Mouse (Mus musculus) kidney, adult 18-20 months (tissue): Measurements from ENCODE around the gene Wdr26.
A peak's percentile ranks its signal among the peaks of the same experiment; 100 is the strongest.

ENCODE experiments used
- DNase-seq: peaks from one replicate; pipeline ENCODE4 v3.0.0; 2021

Gene Wdr26

DNA sequence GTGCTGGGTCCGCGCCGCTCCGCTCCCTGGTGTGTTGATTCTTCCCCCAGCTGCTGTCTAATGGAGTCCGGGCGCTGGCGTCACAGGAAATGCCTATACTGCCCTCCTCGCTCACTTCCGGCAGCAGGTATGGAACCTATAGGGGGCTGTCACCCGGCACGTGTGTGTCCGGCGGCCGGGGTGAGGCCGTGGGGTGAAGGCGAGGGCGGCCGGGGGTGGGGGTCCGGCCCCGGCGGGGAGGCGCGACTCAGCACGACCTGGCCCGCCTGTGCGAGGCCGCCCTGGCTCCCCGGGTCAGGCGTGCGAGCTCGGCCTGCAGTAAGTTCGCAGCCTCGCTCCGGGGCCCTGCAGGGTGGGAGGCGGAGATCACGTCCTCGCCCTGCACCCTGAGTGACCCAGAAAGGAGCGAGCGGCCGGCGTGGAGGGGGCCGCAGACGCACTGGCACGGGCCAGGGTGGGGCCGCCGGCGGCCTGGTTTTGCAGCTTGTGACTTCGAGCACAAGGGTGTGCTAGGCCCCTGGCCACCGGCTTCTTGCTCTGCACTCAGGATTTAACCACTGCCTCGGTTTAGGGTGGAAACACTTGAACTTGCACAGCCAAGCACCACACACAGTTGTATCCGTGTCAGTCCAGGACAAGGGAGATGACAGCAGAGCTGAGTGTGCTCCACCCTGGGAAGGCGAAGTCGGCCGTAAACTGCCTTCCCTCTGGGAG is at the start of gene Wdr26:
Gene Wdr26 (minus strand): TSS at position 82 of the 714 bp plus-strand sequence.
- DNase-seq, result peak; percentile 85

DNA sequence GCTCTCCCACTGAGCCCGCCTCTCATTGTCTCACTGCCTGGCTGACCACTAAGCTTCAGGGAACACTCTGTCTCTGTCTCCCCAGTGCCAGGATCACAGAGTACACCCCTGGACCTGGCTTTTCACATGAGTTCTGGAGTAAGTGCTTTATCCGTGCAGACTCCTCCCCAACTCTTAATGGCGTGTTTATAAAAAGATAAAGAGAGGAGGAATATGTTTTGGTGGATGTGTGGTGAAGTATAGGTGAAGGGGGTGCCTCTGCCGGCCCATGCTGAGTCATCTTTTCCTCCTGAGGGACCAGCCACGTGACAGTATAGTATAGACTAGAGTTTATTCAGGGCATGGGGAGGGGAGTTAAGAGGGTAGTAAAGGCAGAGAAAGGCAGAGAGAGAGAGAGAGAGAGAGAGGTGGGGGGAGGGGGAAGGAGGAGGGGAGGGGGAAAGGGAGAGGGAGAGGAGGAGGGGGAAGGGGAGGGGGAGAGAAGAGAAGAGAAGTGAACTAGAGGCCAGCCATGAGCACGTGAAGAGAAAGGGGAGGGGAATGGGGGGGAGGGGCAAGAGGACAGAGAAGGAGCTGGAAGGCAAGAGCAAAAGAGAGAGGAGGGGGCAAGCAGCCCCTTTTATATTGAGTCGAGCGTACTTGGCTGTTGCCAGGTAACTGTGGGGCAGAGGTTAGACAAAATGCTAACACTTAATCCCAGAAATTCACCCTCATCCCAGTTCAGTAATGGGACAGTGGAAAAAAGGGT is 49.3 kb upstream of the Wdr26 start:
- no peak for DNase-seq

DNA sequence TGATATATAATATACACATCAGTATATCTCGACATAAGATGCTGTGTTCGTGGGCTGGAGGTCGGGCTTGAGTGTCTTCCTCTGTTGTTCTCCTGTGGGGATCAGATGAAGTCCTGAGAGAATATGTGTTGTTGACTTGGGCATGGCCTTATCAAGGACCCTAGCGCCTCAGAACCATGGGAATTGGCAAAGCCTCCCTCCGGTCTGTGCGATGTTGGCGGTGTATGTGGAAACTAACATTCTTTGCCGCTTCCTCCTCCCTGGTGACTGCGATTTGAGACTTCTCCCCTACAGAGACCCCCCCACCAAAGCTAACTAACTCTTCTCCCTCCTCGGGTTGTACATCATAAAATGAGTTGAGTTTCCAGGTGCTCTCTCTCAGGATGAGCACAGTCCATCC is 48.6 kb upstream of the Wdr26 start:
- no peak for DNase-seq

DNA sequence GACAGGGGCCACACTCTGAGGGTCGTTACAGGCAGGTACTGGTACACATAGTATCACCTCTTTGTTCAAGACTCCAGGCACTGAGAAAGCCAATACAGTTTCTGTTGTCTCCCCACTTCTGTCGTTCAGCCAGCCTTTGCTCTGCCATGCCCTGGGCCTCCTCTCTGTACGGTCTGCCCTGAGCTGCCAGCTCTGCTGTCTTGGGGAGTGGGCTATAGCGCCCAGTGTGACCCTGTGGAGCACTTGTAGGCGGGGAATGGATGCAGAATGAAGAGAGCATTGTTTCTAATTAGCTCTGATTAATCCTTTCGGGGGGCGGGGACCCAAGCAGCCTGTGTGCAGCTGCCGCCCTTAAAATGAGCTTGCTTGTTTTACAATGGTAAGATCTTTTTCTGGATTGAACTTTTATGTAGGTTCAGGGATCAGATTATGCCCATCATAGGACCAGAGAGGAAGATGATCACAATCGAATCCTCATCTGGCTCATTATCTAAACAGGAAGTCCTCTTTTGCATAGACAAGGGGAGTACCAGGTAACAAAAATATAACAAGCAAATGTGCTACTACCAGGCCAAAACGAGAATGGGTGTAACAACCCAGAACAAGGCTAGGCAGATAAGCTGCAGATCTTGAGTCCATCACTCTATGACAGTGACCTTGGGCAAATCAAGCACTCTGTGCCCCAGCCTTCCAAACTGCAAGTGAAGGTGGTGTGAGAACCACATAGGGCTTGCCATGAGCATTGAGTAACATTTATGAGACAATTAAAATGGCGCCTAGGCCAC is 48.0 kb upstream of the Wdr26 start:
- DNase-seq, result no peak

DNA sequence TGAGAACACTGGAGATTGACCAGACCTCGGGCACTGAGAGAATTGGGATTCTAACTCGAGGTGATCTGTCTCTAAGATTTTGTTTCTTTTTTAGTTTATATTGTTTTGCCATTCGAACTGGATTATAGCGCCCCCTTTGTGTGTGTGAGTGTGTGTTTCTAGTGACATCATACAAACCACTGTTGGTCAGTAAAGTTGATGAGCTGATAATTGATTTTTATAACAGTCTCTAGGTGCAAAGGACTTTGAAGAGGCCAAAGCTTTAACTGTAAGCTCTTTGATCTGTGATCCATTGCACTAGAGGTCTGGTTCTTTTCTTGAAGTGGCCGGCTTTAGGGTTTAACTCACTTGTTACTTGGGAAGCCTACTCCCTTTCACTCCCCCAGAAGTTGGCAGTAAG is 47.3 kb upstream of the Wdr26 start:
- DNase-seq, result no peak

DNA sequence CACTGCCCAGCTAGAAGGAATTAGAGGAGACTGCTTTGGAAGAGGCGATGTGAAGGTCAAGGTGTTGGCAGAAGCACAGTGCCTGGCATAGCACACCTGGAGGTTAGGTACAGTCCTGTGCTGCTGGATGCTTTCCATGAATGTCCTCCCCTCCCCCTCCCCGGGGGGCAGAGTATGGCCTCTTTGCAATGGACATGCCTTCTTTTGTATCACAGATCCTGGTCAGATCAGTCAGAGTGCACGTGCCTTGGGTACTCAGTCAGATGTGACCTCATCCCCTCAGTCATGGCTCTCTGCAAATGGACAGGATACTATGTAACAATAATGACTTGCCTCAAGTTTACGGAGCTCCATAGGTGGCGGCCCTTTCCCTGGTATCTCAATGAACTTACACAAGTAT is 46.8 kb upstream of the Wdr26 start:
- no peak for DNase-seq

DNA sequence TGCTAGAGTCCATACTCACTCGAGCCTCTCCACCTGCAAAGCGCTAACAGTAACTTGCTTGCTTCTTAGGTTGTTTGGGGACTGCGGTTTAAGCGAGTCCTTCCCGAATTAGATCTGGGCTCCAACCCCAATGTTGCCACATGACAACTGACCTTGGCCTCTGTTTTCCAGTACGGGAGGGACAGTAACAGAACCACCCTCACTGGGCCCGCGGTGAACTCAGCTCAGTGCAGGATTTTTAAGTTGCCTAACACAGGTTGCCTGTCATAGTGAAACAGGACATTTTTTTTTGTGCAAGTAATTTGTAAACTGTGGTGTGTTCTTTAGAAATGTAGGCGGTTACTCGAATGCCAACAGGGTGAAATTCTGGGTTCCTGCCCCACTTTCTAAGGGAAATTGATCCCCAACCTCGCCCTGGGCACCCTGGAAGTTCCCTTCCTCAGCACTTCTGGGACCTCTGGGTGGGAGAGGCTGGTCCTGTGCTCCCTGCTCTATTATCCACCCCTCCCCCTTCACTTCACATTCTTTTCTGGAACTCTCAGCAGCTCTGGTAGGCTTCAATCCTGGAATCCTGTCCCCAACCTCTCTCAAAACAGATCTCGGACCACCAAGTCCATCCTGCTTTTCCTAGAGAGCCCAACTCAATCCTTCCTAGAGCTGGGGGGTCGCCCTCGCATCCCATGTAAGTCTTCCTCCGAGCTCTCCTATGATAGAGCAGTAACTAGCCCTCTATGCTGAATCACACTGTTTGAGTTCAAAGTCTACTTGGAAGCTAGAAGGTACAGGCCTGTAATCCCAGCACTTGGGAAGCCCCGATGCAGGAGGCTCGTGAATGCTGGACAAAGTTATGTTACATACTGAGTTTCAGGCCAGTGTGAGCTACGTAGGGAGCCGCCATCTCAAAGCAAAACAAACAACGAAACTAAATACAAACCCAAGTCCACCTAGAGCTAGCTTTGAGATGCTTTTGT is 46.1 kb upstream of the Wdr26 start:
- peak; percentile 56 for DNase-seq

DNA sequence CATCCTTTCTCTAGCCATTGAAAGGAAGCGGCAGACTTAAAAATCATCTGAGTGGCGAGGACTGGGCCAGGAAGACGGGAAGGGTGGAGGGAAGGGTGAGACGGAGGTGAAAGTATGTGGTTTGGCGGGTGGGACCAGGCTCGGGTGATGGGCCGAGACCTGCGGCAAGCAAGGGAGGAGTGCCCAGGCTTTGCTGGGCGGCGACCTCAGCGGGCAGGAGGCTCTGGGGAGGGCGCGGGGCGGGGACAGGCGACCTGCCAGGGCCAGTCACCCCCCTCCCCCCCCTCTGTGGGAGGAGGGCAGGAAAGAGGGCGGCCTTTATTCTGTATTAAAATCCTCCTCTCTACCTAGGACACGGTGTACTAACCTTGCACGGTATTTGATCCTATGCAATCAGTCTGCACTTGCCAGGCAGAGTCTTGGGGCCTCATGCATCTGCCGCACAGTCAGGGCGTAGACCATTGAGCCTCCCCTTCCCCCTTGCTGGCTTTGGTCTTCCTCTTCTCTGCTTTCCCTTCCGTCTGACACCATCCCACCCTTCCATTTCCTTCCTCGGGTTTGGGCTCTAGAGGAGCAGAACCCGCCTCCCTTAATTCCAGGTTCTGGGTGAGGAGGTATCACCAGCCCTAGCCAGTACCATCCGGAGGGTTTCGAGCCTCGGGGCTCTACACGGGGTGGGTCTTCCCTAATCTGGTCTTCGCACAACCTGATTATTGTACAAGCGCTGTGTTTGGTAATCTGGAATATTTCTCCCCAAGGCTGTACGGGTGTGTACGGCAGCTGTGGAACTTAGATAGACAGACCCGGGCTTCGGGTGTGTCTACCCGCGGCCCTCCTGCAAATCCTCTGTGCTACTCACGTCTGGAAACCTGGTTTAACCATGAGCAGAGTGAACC is 45.1 kb upstream of the Wdr26 start:
- peak; percentile 86 for DNase-seq

DNA sequence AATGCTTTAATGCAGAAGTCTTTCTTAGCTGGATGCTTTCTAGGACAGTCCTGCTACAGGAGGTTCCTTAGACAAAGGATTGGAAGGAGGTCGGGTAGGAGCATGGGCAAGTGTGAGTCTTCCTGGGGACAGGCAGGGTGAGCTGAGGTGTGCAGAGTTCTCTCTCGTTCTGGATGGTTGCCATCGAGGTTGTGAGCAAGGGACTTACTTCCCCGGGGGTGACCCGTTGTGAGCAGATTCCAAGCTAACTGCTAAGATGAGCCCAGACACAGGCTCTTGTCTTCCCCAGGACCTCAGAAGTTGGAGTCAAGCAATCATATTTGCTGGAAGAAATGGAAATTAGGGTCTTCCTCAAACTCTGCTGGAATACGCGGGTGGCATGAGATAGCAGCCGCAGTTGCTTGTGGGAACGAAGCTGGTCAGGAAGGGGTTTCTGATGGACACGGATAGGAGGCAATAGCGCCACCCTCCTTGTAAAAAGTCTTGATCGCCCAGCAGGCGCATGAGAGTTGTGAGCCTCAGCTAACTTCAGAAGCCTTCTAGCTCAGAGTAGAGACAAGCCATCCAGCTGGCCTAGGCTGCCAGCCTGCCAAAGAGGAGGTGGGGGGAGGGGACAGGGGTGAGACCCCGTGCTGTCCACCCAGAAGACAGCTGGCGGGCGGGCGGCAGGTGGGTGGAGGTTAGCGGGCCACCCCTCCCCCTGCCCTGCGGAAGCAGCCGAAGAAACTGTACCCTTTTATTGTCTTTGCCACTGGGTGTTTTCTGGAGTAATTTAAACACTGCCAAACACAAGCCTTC is 44.3 kb upstream of the Wdr26 start:
- no peak for DNase-seq

DNA sequence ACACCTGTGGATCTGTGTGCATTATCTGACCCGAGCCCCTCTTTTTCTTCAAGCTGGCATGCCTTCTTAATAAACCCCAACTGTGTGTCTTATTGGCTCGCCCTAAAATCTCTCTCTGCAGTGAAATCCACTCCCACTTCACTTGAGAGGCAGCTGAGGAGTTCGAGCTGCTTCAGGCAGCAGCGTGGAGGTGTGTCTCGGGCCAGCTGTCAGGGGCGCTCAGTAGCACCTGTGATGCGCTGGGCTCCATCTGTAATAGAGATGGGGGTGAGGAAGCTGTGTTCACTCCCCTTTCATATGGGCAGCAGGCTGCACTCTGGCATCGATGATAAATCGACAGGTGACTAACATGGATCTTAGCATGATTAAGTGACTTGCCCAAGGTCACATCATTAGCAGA is 43.6 kb upstream of the Wdr26 start:
- DNase-seq, result no peak

DNA sequence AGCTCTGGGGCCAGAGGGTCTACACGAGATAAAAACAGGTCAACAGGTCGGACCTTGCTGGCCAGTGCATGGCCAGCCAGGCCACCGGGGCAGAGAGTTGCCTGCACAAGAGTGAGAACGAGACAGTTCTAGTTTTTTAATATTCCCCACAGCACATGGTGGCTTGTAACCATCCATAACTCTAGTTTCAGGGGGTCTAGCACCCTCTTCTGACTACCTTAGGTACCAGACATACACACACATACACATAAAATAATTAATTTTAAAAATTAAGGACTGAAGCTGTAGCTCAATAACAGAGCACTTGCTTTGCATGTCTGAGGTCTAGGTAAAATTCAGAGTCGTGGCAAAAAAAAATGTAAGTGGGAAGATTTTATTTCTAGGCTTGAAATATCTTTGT is 39.8 kb upstream of the Wdr26 start:
- DNase-seq, result no peak

DNA sequence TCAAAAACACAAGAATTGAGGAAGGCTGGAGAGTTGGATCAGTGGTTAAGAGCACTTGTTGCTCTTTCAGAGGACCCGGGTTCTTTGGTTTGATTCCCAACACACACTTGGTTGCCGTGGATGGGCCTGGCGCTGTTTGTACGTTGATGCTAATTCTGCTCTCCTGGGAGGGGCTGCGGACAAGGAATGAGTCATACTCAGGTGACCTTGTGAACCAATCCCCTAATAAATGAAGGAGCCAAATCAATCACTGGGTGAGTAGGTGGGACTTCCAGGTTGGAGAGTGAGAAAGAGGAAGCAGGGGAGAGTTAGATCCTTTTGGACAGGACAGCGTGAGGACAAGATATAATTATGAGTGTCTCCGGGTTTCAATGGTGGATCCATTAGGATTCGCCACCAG is 39.2 kb upstream of the Wdr26 start:
- DNase-seq, result no peak

DNA sequence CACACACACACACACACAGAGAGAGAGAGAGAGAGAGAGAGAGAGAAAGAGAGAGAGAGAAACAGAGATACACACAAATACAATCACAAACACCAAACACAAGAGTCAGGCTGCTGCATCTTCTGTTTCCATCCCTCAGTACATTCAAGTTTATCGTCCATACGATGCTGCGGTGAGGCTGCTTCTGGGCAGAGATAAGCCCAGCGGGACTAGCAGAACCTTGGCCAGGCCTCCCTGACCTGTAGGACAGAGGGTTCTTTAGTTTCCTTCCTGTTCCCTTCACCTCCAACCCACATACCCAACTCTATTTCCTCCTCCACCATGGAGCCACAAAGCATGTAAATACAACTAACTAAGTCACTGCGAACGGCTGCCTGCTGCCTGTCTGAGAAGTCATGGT is 37.7 kb upstream of the Wdr26 start:
- no peak for DNase-seq

DNA sequence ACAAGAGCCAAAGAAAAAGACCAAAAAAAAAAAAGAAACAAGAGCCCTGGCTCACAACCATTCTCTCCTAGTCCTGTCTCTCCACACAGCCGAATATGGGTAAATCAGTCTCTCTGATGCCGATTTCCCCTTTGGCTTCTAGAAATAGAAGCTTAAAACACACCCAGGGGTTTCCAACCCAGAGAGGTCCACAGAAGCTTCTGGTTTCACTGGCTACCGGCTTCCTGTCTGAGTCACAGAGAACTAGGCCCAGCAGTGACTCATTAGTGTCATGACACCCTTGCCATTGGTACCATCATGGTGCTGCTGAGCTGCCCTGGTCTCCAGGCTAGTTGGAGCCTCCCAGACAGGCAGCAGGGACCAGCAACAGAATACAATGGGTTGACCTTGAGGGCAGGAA is 35.4 kb upstream of the Wdr26 start:
- DNase-seq, result no peak

DNA sequence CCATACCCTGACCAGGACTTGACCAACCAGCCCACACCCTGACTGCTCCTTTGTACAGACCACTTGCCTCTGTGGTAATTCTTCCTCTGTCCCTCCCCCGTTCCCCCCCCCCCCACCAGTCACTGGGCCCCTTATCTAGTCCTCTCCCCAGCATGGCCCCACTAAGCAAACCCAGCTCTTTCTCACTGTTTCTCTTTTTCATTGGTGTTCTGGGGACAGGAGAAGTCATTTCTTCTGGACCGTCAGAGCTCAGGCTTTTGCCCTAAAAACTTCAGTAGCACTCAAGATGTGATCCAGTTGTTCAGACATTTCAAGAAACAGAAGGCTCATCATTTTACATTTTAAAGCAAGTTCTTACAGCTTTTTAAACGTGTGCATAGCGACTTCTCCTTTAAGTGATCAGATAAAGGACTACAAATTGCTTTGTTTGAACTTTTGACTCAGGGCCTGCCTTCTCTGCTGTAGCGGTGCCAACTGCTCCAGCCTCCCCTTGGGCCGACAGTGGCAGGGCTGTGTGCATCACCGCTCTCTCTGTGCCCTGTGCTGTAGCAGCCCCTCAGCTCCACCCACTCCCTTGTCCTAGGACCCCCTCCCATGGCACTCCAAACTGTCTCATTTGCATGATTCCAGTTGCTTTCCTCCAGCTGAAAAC is 34.8 kb upstream of the Wdr26 start:
- DNase-seq, result no peak

DNA sequence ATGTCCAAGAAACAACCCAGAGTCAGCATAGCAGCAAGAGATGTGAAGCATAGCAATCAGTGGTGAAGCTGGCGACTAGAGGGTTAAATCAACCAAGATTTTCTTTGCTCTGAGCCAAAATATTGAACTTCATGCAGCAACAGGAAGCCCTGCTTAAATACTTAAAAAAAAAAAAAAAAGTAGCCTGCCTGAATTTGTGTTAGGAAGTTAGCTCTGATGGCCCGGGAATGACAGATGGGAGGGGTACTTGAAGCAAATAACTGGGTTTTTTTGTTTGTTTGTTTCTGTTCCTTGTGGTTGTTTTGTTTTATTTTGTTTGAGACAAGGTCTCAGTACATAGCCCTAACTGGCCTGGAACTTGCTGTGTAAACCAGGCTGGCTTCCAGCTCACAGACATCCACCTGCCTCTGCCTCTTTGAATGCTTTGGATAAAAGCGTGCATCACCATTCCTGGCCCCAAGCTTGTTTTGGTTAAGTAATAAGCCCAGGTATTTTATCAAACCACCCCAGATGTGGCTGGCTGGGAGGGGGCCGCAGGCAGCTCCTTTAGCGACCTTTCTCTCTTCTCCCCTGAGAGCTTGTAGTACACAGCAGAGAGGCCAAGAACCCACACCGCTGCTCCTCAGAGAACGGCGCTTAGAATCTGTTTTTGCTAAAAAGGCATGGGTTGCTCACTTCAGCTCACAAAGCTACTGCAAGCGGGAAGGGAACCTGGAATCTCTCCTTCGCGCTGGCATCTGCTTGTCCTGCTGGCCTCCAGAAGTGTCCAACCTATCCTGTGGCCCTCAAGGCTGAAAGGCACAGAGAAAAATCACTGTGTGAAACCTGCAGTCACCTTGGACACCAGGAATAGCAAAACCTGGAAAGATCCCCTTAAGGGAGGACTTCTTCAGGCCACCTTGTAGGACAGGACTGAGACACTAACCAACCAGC is 34.0 kb upstream of the Wdr26 start:
- no peak for DNase-seq

DNA sequence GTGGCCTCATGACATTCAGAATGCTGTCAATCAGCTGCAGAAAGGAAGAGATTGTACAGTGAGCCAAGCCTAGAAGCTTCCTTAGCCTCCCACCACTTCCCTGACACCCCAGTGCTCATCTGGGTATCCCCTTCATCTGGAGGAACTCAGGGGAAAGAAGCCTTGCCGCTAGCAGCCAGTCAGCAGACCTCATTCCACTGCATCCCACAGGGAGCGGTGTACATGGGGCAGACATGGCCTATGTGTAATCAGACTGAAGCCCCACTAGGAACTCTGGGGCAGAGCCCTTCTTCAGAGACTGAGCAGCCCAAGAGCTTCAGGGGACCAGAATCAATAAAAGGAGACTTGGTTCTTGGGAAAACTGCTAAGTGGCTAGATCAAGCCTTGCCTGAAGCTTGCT is 33.3 kb upstream of the Wdr26 start:
- DNase-seq, result no peak

DNA sequence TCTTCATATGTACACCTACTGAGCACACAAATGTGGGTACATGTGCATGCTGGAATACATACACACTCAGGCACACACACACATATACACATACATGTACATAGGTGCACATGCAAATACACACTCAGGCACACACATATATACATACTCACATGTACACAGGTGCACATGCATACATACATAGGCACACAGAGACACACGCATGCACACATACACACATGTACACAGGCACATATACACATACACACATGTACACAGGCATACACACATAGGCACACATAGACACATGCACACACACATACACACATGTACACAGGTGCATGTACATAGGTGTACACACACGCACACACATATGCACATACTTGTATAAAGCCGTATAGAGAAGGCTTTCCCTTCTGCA is 29.4 kb upstream of the Wdr26 start:
- no peak for DNase-seq

DNA sequence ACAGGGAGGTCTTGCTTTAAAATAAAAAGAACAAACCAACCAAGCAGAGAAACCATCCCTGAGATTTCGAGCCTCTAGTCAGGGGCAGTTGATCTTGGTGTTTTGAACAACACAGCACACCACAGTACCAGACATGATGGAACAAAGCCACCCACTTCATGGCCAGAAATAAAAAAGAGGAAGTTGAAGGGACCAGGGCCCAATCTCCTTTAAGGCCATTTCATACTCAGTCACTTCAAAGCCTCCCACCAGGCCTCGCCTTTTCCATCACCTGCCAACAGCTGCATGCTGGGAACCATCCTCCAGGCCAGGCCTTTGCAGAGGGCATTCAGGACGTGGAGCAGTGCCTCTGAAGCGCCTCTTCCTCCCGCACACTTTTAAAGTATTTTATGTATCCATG is 25.5 kb upstream of the Wdr26 start:
- DNase-seq, result no peak
